Mouse (Mus musculus): ENCODE results near the gene Lrch1. TPM values are rescaled to one million over a fixed set of nuclear protein-coding genes. Genes with fewer than 3 reads are reported as not detected.

Lrch1 gene
- total and polyA plus RNA-seq, 3 experiments: 7.5 to 17.1 (median 14.8) TPM

DNA sequence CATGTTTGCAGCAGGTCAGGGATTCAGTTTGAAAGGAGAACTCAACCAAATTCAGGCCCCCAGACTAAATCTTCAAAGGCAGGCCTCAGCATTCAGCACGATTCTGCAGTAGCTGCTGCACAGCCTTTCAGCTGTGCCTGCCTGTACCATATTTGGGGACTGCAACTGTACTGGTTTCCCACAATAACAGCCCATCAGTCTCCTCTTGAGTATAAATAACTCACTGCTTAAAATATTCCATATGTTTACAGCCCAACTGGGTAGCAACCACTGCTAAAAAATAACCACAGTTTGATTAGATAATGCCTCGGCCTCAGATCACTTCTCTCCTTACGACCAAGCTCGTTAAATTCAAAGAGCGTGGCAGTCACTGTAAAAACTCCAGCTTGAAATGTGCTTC lies 101.0 kb downstream of the Lrch1 start:
- Histone ChIP-seq H3K79me2 (replicated peaks; ENCODE audit: control insufficient read depth, insufficient read depth, low read length) (no peaks in the 10 kb centered on the region), H3K4me3 (no peak overlapping the region), H3K9ac (ENCODE audit: low read depth, low read length) (no peak overlapping the region), H3K27me3 (ENCODE audit: control insufficient read depth, insufficient read depth, low read length) (no peaks in the 10 kb centered on the region), H3K36me3 (ENCODE audit: control insufficient read depth, insufficient read depth, low read length) (peaks cover 19% of the 10 kb centered on the region), H3K4me1 (ENCODE audit: control insufficient read depth, insufficient read depth, low read length) (peaks cover 13% of the 10 kb centered on the region), H3K27ac (peak overlapping the region; percentile 54)
- WGBS: 46% methylated on average over 5 of the region's 5 CpGs
- TF ChIP-seq EP300 (IDR thresholded peaks at IDR 0.05; ENCODE audit: insufficient read depth, low read depth, low read length) (no peak), CTCF (IDR thresholded peaks at IDR 0.05) (no peak), POLR2A (IDR thresholded peaks at IDR 0.05; ENCODE audit: insufficient read depth, low read depth, low read length) (no peak)
- intact Hi-C loops (cut with DNase I): no loop called here
- no peak for DNase-seq

DNA sequence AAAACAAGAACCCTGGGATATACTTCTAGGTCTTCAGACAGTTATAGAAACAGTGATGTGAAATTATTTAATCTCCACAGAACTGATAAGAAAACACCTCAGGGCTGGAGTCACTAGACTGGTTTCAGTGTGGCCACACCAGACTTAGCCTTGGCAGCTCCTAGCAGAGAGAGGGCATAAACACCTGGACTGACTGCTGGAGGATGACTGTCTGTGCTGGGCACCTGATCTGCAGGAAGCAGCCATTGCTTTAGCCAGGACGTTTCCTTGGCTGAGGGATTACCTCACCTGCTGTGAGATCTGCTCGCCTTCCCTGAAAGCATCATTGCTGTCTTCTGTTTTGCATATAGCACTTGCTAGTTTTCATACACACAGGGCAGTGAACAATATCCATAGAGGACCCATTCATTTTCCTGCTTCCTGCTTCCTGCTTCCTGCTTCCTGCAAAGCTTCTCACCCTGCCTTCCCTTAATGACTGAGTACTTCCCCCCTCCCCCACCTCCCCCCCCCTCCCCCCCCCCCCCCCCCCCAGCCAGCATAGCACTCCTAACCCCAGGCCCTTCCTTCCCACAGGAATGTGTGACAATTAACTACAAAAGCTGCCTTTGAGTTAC lies 101.9 kb downstream of the Lrch1 start:
- no peaks in the 10 kb centered on the region for H3K27me3 ChIP-seq (ENCODE audit: control insufficient read depth, insufficient read depth, low read length)

DNA sequence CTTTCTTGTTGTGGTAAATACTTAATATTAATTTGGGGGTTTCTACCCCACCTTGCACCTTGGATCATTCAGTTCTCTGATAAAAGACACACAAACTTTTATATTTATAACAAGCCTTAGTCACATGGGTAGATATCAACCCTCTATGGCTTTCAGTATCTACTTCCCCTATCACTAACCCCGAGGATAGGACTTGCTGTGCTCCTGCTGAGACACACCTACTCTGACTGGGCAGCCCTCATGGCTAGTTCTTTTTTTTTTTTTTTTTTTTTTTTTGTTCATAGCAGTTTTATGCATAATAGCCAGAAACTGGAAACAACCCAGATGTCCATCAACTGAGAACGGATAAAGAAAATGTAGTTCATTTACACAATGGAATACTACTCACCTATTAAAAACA lies 106.0 kb downstream of the Lrch1 start:
- no peaks in the 10 kb centered on the region for H3K27me3 ChIP-seq (ENCODE audit: control insufficient read depth, insufficient read depth, low read length)
- 28% methylated on average over 2 of the region's 2 CpGs for WGBS
- H3K4me3 ChIP-seq: no peak overlapping the region
- no peak for DNase-seq
- H3K4me1 ChIP-seq (ENCODE audit: control insufficient read depth, insufficient read depth, low read length): peaks cover 17% of the 10 kb centered on the region
- no peak overlapping the region for H3K9ac ChIP-seq (ENCODE audit: low read depth, low read length)
- H3K27ac ChIP-seq: no peak overlapping the region
- no peak for TF ChIP-seq POLR2A (IDR thresholded peaks at IDR 0.05; ENCODE audit: insufficient read depth, low read depth, low read length)
- no peak for TF ChIP-seq EP300 (IDR thresholded peaks at IDR 0.05; ENCODE audit: insufficient read depth, low read depth, low read length)
- TF ChIP-seq CTCF (IDR thresholded peaks at IDR 0.05): no peak
- intact Hi-C loops (cut with DNase I): no loop called here
- H3K79me2 ChIP-seq (replicated peaks; ENCODE audit: control insufficient read depth, insufficient read depth, low read length): no peaks in the 10 kb centered on the region; the same call in 1 of the 2 replicates
- H3K36me3 ChIP-seq (ENCODE audit: control insufficient read depth, insufficient read depth, low read length): peaks cover 21% of the 10 kb centered on the region

More for the DNA sequence above, 101.9 kb downstream of the Lrch1 start:
- DNase-seq: no peak
- no peak for TF ChIP-seq EP300 (IDR thresholded peaks at IDR 0.05; ENCODE audit: insufficient read depth, low read depth, low read length)
- TF ChIP-seq POLR2A (IDR thresholded peaks at IDR 0.05; ENCODE audit: insufficient read depth, low read depth, low read length): no peak
- no peak for TF ChIP-seq CTCF (IDR thresholded peaks at IDR 0.05)
- intact Hi-C loops (cut with DNase I): loop anchor here (2.0 kb wide), 1 partner anchor 103 kb away; no protein-coding TSS in a partner anchor
- Histone ChIP-seq H3K36me3 (ENCODE audit: control insufficient read depth, insufficient read depth, low read length) (peaks cover 23% of the 10 kb centered on the region), H3K4me3 (no peak overlapping the region), H3K79me2 (replicated peaks; ENCODE audit: control insufficient read depth, insufficient read depth, low read length) (no peaks in the 10 kb centered on the region; the same call in 1 of the 2 replicates), H3K27ac (peak overlapping the region; percentile 59), H3K9ac (ENCODE audit: low read depth, low read length) (no peak overlapping the region), H3K4me1 (ENCODE audit: control insufficient read depth, insufficient read depth, low read length) (peaks cover 19% of the 10 kb centered on the region)
- WGBS: 30% methylated on average over 2 of the region's 2 CpGs

DNA sequence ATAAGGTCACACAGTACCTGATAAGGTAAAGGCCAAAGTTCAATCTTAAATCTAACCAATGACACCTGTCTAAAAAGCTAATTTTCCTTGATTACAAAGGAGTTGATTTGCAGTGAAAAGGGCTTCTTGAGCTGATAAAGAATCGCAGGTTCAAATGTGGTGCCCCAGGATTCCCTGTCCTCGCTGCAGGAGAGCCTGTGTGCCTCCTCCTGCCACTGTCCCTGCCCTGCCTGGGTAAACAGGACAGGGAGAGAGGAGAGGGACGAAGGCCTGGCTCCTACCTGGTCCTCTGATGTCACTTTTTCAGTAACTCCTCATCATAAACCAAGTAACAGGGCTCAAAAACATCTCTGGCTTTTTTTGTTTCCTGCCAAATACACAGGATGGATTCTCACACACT lies 106.4 kb downstream of the Lrch1 start:
- intact Hi-C loops (cut with DNase I): no loop called here
- no peak overlapping the region for H3K9ac ChIP-seq (ENCODE audit: low read depth, low read length)
- peaks cover 15% of the 10 kb centered on the region for H3K4me1 ChIP-seq (ENCODE audit: control insufficient read depth, insufficient read depth, low read length)
- H3K36me3 ChIP-seq (ENCODE audit: control insufficient read depth, insufficient read depth, low read length): peaks cover 17% of the 10 kb centered on the region
- peak overlapping the region; percentile 6; the same call in 1 of the 2 replicates for H3K27ac ChIP-seq
- no peak overlapping the region for H3K4me3 ChIP-seq
- TF ChIP-seq POLR2A (IDR thresholded peaks at IDR 0.05; ENCODE audit: insufficient read depth, low read depth, low read length) (no peak), CTCF (IDR thresholded peaks at IDR 0.05) (no peak), EP300 (IDR thresholded peaks at IDR 0.05; ENCODE audit: insufficient read depth, low read depth, low read length) (no peak)
- no peaks in the 10 kb centered on the region; the same call in 1 of the 2 replicates for H3K79me2 ChIP-seq (replicated peaks; ENCODE audit: control insufficient read depth, insufficient read depth, low read length)
- no peaks in the 10 kb centered on the region for H3K27me3 ChIP-seq (ENCODE audit: control insufficient read depth, insufficient read depth, low read length)
- no peak for DNase-seq
- WGBS: 70% methylated on average over 3 of the region's 3 CpGs

DNA sequence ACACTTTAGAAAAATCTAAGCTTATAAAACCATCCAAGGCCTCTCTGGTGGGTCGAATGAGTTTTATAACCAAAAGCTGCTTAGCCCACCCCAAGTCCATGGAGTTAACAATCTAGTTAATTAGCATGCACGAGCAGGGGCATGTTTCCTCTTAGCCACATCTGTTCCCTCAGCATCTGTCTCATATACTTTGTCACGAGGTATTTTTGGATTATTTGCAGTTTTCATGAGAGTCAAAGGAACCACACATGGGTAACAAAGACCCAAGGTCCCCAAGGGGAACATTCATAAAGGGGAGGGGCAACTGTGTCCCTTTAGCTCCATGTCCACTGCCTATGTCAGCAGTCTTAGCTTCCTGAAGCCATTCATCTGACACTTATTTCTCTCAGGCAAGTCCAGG lies 106.9 kb downstream of the Lrch1 start:
- Histone ChIP-seq H3K79me2 (replicated peaks; ENCODE audit: control insufficient read depth, insufficient read depth, low read length) (no peaks in the 10 kb centered on the region; the same call in 1 of the 2 replicates), H3K9ac (ENCODE audit: low read depth, low read length) (no peak overlapping the region), H3K27ac (peak overlapping the region; percentile 6; the same call in 1 of the 2 replicates), H3K36me3 (ENCODE audit: control insufficient read depth, insufficient read depth, low read length) (peaks cover 16% of the 10 kb centered on the region), H3K4me3 (no peak overlapping the region), H3K4me1 (ENCODE audit: control insufficient read depth, insufficient read depth, low read length) (peaks cover 14% of the 10 kb centered on the region), H3K27me3 (ENCODE audit: control insufficient read depth, insufficient read depth, low read length) (no peaks in the 10 kb centered on the region)
- intact Hi-C loops (cut with DNase I): no loop called here
- no peak for DNase-seq
- TF ChIP-seq POLR2A (IDR thresholded peaks at IDR 0.05; ENCODE audit: insufficient read depth, low read depth, low read length) (no peak), CTCF (IDR thresholded peaks at IDR 0.05) (no peak), EP300 (IDR thresholded peaks at IDR 0.05; ENCODE audit: insufficient read depth, low read depth, low read length) (no peak)
- 54% methylated on average over 3 of the region's 3 CpGs for WGBS

DNA sequence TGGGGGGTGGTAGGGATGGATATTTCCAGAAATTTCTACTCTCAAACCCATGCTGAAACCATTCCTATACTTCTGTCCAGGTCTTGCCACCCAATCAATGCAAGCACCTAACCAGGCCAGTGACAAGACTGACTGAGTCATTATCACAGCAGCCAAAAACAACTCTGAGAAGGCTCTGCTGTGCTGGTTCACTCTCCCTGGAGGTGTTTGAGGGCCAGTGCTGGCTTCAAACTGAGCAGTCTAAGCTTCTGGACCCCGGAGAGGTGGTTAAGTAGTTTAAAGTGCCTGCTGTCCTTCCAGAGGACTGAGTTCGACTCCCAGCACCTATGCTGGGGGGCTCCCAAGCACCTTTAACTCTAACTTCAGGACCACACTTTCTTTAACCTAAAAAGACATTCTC lies 107.3 kb downstream of the Lrch1 start:
- Histone ChIP-seq H3K4me3 (no peak overlapping the region), H3K27ac (no peak overlapping the region; the same call in 1 of the 2 replicates), H3K27me3 (ENCODE audit: control insufficient read depth, insufficient read depth, low read length) (no peaks in the 10 kb centered on the region), H3K36me3 (ENCODE audit: control insufficient read depth, insufficient read depth, low read length) (peaks cover 16% of the 10 kb centered on the region), H3K79me2 (replicated peaks; ENCODE audit: control insufficient read depth, insufficient read depth, low read length) (no peaks in the 10 kb centered on the region; the same call in 1 of the 2 replicates), H3K4me1 (ENCODE audit: control insufficient read depth, insufficient read depth, low read length) (peaks cover 12% of the 10 kb centered on the region), H3K9ac (ENCODE audit: low read depth, low read length) (no peak overlapping the region; the same call in 1 of the 2 replicates)
- intact Hi-C loops (cut with DNase I): no loop called here
- DNase-seq: no peak
- 47% methylated on average over 2 of the region's 2 CpGs for WGBS
- TF ChIP-seq POLR2A (IDR thresholded peaks at IDR 0.05; ENCODE audit: insufficient read depth, low read depth, low read length) (no peak), EP300 (IDR thresholded peaks at IDR 0.05; ENCODE audit: insufficient read depth, low read depth, low read length) (no peak), CTCF (IDR thresholded peaks at IDR 0.05) (no peak)
